Mouse (Mus musculus) mouse trophoblast stem cell (cell line): Measurements from ENCODE around the gene Nr5a2.

ENCODE experiments used
- in situ Hi-C, 2 experiments: fragments of 300-500 bp; cut with MseI, MboI; formaldehyde crosslinking; loops; 2 replicates in 1 of 2; 3 replicates in 1 of 2; pipeline ENCODE4 v1.15.1; 2025

Nr5a2 gene

DNA sequence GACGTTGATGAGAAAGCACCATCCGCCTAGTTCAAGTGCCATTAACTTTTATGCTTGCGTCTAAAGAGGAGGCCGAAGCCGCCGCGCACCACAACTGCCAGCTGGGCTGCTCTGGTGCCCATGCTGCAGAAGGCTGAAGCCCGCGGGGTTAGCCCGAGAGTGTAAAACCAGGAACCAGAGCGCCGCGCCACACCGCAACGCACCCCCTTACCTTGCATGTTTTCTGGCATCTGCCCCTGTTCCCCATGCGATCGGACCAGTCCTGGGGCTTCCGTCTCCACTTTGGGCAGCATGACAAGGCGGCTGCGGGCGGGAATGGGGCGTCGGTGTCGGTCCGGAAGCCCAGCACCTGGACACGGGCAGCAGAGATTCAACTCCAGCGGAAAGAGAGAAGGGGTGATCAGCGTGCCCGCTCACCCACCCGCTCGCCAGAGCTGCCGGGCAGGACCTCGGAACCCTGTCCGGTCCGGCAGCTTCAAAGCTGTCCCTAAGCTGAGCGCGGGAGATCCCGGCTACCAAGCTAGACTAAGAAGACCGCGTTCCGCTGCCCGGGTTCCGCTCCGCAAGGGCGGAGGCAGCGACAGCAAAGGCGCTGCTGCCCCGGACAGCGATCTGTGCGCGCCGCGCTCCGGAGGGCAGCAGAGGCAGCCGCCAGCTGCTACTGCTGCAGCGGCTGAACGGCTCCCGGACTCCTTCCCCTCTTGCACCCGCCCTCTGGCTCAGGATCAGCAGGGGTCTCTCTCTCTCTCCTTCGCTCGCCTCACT lies 11.6 kb downstream of the Nr5a2 start:
- in situ Hi-C loops, result no loop called here

DNA sequence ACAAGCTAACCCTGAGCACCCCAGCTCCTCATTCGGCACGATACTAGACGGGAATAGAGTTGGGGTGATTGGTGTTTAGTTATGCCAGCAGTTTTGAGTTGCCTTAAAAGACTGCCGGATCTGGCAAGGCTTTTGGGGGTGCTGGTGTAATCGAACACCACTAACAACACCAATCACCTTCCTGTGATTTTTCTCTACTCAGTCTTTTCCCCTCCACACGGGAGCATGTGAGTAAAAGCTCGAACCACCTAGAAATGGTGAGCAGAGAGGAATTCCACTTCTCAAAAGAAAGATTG lies 12.2 kb downstream of the Nr5a2 start:
- in situ Hi-C loops, result no loop called here

DNA sequence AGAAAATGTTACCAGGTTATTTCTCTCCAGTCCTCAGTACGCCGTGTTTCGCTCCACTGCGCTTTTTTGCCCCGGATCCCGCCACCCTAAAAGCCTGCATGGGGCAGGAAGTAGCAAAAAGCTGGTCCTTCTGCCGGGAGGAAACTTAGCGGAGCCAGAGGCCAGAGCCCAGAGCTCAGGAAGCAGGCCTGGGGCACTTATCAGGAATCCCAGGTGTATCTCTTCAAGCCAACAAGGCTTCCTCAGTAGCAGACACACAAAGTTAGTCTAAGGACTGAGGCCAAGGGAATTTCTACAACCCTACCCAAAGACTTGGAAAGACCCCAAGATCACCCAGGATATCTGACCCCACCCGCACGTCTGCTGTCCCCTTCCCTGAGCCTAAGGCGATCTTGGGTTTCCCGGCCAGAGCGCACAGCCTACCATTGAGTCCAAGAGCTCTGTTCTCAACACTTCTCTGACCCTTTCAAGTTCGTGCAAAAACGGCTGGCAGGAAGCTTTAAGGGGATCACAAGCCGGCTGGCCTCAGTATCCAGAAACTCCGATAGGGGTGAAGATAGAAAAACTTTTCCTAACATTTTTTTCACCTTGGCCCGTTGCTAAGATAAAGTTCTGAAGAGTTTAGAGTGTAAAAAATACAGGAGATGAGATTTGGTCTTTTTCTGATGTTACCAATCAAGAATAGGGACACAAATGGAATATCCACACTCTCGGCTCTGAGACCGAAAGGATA lies 12.7 kb downstream of the Nr5a2 start:
- in situ Hi-C loops, result no loop called here

DNA sequence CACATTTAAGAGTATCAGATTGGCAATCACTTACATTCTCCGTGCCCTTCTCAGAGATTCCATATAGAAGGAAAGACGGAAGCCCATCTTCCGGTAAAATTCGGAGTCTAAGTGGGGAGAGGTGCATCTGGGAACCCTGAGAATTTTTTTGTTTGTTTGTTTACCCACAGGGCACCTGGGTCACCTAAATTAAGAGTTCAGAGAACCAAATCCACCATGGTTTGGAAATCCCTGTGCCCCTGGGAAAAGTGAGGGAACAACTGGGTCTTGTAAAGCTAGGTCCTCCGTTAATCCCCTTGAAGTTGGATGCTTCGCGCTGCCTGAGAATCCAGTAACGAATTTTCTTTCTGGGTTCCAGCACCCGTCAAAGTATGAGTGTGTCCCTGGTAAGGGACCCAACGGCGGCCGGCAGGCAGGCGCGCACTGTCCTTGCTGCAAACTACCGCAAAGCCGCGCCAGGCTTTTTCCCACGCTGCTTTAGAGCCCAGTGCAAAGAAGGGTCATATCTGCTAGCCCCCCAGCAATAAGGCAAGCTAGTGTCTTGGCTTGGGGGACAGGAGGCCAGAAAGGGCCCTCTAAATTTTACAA lies 13.3 kb downstream of the Nr5a2 start:
- in situ Hi-C loops, result no loop called here

DNA sequence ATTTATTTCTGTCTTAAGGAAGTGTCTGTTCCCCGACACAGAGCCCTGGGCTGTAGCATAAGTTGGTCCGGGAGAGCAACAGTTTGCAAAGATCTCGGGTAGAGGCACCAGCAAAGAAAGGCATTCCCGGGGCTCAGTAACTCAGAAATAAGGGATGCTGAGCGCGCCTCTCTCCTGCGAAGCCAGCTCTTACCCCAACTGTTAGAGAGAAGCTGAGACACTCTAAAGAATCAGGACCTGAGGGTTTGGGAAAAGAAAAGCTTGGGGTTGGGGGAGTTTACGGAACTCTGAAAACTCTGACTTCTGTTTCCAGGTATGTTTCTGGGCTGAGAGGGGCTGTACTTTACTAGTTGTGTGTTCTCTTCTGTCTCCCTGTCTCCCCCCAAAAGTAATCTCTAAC lies 13.8 kb downstream of the Nr5a2 start:
- in situ Hi-C loops, result no loop called here

DNA sequence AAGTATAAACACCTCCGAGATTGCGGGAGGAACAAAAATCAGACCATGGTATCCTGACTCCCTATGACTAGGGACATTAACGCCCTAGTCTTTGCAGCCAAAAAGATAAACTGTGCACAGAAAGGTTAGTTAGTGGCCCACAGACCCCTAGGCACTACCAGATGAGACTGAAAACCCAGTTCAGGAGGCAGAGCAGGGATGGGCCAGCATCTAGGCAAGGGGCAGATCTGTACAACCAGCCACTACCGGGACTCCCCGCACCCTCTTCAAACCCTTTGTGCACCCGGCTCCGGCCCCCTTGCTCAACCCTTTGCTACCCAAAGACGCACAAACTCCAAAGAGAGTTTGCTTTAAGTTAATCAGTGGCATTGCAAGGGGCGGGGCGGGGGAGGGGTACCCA lies 14.4 kb downstream of the Nr5a2 start:
- in situ Hi-C loops, result no loop called here

DNA sequence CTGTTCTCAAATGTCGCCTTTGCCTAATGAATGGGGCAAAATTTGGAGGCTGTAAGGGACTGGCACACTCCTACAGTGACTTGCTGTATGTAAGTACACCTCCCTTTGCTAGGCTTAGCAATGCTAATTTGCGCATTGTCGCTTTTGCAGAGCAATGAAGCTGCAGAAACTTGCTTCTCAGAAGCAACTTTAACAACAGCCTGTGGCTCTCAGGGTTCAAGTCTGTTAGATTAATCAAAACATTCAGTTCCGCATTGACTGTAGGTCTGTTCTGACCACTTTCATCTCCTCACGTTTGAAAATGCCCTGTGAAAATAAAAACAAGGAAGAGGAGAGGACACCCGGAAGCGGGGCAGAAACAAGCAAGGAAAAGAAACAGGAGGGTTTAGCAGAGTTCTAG lies 14.8 kb downstream of the Nr5a2 start:
- in situ Hi-C loops, result no loop called here

DNA sequence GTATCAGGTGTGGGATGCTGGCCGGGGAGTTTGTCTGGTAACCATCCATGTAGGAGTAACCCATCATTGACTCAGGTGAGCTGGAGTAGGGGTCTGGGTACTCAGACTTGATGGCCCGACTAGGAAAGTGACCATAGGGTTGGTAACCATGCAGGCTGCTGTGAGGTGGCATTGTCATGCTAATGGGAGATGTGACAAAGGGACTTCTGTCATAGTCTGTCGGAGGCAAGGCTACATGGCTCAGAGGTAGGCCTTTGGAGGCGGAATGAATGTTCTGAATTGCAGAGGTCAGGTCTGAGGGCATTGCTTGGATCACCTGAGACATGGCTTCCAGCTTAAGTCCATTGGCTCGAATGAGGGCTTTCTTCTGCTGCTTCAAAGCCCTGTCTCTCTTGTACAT lies 19.6 kb downstream of the Nr5a2 start:
- in situ Hi-C loops, result no loop called here

DNA sequence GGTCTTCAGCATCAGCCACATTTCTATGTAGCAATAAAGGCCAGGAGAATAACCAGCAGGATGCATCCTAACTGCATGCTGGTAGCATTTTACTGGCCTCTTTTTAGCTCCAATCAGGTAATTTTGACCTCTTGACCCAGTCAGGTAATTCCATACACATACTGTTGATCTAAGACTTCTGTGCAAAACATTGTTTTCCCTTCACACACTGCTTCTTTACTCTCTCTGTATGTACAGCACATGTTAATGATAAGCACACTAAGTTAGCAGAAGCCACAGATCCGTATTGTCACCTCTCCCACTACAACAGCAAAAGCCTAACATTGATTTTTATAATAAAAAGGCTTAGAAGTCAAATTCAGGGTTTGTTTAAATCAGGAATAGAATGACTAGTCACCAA lies 21.0 kb downstream of the Nr5a2 start:
- in situ Hi-C loops, result no loop called here

DNA sequence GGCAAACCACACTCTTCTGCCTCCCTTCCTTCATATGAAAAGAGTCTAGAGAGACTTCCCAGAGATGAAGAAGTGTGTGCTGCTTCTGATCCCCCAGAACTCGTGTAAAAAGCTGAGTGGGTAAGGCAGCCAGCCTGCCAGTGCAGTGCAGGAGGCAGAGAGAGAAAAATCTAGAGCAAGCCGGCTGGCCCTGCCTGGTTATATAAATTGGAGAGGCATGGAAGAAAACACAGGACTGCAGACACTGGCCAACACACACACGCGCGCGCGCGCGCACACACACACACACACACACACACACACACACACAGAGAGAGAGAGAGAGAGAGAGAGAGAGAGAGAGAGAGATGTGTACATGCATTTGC lies 24.3 kb downstream of the Nr5a2 start:
- in situ Hi-C loops, result no loop called here

DNA sequence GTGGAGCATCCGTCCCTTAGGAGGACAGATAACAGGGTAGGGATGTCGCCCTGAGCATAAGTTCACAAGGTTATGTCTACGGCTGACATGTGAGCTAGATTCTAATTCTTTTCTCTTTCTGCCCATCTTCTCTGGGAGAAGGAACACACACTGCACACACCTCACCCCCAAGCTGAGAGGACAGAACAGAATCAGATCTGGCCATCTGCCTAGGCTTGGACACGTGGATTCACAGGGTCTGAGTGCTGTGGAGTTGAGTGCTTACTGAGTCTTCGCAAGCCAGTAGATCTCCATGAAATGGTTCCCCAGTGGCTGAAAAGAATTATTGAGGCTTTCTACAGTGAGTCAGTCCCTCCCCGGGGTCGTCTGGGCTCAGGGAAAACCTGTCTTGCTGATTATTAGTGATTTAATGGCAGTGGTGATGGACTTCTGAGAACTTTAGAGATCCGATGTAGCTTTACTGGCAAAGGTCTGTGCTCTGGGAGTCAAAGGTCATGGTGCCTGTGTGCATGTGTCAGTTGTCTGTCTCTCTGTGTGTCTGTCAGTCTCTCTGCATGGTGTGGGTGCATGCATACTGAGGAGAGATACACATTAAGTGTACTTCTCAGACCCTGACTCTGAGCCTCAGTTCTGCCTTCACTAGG lies 24.8 kb downstream of the Nr5a2 start:
- in situ Hi-C loops, result no loop called here

DNA sequence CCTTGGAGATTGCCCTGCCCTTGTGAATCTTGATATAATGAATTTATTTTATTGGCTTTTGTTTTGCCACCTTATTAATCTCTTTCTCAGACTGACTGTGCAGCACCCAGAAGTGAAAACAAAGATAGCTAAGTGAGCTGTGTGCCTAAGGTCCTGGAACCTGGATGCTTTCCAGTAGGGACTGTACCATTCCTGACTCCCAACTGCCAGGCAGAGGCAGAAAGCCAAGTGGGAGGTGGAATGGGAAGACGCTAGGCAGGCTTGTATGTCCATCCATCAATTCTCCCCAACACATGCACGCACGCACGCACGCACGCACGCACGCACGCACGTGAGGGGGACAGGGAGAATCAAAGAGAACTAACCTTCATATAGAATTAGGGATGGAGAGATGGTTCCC lies 26.2 kb downstream of the Nr5a2 start:
- in situ Hi-C loops, result no loop called here

DNA sequence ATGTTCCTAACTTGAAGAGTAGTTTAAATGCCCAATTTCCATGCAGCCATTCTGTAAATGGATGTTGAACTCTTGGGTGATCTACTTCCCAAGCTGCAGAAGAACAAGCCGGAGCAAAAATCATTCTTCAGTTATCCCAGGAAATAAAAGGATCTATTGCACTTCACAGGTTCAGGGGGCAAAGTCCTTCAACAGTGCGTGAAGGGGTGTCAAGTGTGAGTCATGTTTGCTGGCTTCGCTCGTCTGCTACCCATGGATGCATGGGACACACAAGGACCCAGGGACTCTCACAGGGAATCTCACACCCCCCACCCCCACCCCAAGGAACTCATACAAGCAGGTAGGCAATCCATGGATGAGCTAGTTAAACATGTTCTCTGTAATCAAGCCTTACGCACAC lies 29.2 kb downstream of the Nr5a2 start:
- in situ Hi-C loops, result no loop called here

DNA sequence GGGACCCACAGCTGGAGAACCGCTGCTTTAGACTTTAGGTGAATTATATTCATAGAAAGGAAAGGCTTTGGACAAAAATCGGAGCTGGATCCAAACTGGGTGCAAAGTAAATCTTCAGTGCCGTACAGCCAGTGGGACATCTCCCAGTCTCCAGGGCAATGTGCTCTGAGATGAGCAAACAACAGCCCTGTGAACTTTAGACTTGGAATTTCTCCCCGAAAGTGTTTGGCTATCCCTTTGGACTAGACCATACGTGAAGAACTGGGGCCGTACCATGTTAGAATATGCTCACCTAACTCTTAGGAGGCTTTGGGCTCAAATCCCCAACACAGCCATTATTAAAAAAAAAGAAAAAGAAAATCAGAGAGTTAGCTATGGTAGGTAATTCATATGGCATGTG lies 30.5 kb downstream of the Nr5a2 start:
- in situ Hi-C loops, result no loop called here

DNA sequence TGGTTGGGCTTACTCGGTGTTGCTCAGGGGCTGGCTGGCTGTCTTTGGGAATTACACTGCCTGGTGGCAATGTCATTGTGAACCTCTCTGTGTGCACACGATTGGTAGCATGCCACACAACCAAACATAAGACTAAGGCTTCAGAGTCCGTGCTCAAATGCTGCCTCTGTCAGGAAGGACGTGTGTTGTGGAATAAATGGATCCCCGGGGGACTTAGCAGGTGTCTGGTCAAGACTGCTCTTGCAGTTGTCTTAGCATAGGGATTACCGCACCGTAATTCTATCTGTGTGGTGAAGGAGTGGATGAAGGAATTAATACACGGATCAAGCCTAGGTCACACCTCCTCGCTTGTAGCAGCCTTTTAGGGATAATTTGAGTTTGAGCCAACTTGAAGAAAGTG lies 32.8 kb downstream of the Nr5a2 start:
- in situ Hi-C loops, result no loop called here

DNA sequence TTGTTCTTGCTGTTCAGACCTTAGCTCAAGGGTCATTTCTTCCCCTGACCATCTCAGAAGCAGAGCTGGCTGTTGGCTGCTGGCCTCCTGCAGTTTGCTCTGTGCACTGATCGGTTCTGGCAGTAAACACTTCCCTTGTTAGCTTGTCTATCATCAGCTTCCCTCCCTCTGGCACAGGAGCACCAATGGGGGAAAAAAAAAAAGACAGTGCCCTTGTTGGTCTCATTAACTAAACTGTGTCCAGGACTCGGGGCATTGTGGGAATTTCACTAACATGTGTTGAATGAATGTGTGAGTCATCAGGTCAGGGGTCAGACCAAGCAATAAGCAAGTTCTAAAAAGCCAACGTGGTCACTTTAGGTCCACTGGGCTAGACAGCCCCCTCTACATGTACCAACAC lies 34.2 kb downstream of the Nr5a2 start:
- in situ Hi-C loops, result no loop called here

DNA sequence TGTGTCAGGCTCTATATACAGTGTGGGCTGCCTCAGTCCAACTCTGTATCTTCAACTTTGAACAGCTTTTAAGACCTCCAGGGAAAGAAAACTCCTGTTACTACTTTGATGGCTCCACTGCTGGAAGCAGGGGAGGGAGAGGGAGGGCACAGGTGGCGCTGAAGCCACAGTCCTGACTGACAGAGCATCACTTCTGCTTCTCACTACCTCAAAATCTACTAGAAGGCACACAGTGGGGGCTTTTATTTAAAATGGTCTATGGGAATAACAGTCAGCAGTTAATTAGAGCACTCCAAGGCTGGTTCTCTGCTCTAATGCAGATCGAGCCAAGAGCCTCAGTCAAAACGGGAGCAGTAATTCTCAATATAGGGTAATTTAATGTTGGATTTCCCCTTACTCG lies 40.2 kb downstream of the Nr5a2 start:
- in situ Hi-C loops, result no loop called here

DNA sequence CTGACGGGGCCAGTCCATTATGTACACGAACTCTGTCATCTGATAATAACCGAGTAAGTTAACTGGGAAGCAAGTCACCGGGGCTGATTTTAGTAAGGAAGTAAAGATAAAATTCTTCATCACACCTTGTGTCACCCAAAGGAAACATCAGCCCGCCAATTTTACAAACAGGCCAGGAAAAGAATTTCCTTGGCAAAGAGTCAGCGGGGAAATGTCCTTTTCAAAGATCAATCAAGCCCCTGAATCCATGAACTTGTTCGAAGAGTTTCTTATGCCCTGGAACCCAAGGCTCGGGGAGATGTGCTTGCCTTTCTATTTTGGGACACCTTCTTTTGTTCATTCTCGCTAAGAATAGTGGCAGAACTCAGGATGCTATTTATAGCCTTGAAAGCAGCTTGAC lies 41.5 kb downstream of the Nr5a2 start:
- in situ Hi-C loops, result no loop called here

DNA sequence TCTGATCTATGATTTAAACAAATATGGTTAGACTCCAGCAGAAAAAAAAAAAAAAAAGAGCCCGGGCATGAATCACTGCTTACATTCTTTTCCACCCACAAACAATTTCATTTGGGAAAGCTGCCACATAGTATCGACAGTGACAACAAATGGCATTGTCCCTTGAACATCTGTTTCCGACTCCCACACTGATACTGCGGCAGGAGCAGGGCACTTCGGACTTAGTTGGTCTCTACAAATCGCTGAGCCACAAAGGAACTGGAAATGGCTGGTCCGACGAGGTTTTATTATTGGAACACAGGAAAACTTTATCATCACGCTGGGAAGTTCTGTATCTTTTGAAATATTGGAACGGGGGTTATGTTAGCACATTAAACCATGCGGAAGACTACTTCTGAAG lies 44.8 kb downstream of the Nr5a2 start:
- in situ Hi-C loops, result no loop called here

DNA sequence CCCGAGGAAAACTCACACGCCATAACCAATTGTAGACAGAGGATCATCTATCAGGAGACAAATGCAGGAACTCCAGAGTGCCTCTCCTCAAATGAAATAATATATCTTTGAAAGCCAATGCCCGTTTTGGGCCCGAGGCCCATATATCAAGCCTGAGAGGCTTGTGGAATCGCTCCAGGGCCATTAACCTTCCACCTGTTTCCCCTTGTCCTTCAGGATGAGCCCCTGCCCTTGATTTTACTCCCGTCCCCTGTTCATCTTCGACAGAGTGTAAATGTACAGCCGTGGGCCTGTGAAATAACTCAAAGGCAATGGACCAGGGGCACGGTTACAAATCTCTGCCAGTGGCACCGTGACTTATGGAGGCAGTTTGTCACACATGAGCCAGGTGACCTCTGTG lies 48.3 kb downstream of the Nr5a2 start:
- in situ Hi-C loops, result no loop called here

DNA sequence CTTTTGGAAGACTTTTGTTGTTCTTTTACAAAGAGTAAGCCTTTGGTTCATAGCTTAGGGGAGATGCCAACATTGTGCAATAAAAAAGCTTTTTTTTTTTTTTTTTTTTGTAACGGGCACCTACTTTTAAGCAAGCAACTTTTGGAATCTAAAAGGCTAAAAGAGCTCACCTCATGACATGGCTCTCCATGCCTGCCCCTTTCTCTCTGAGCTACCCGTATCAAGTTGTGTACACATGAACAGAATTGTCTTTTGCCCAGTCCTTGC lies 48.7 kb downstream of the Nr5a2 start:
- in situ Hi-C loops, result no loop called here

DNA sequence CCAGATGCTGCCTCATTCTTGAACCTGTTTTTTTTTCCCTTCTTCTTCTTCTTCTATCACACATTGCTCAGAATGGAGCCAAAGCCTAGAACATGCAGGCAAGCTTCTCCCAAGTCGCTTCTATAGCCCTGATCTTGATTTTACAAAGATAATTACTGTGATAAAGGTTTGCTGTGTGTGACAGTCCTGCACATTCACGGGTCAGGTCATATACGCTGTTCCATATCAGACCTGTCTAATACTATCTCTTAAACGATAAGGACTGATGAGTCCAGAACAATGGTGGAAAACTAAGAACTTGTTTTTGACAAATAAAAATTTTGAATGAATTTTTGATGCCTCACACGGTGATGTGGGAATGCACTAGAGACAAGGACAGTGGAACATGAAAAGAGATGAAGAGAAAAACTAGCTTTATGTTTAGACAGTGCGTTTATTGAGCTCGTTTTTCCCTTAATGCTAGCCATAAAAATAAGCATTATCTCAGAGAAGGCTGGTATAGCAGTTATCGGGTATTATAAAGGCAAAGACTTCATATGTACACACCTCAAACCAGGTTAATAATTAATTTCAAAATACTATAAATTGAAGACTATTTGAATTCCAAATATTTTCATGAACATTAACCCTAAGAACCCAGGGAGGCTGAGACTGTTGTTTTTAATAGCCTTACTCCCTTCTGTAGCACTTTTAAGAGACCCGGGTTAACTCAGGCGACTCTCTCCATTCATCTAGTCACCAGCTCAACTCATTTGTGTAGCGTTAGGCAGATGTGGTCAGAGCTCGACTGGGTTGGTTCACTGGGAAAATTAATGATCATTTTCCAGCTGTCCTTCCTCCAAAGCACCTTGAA lies 49.3 kb downstream of the Nr5a2 start:
- in situ Hi-C loops, result no loop called here
